Mouse (Mus musculus): ENCODE measurements at regions not wholly inside any gene's neighbourhood (a gene's known extent, or its start where the extent isn't known, plus 50 kb on each side); places are given as distances from the start of the nearest gene placed in this dataset.

- 89% methylated on average over 4 of the region's 4 CpGs for WGBS
- Histone ChIP-seq H3K27ac (no peak overlapping the region), H3K27me3 (ENCODE audit: poor library complexity, severe bottlenecking) (no peaks in the 10 kb centered on the region), H3K4me3 (no peak overlapping the region), H3K4me1 (0 out of 2 replicates have a peak, but pooled peaks cover 4% of the 10 kb centered on the region), H3K36me3 (replicated peaks) (no peaks in the 10 kb centered on the region), H3K9me3 (no peaks in the 10 kb centered on the region)
- no peak for DNase-seq (ENCODE audit: extremely low spot score, low spot score)
Measured at GRCm38 (mm10) chr12:95937705-95938104, 245.7 kb downstream of the Flrt2 start.

DNA sequence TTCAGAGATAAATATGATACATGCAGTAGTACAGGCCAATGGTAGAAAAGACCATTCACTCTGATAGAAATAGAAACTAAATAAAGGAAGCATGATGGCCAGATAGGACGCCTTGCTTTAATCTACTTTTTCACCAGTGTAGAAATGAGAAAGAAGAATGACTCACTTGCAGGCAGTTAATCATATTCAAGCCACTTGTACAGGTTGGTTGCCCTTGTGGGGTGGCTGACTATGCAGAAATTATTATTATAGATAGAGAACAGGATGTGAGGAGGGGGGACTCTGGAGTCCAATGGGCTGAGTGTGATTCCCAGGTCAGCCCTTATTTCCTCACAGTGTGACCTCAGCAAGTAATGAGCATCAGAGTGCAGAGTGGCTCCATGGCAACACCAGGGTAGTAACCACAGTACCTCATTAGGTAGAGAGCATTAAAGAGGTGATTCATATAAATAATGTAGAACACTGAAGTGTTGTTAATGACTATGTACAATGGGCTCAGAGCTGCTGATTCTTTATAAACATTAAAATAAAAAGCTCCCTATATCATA is 248.5 kb downstream of the Flrt2 start:
- H3K27me3 ChIP-seq (ENCODE audit: poor library complexity, severe bottlenecking), result no peaks in the 10 kb centered on the region
- WGBS, result 76% methylated on average over 1 of the region's 1 CpGs
- no peak overlapping the region for H3K27ac ChIP-seq
- H3K9me3 ChIP-seq, result no peaks in the 10 kb centered on the region
- 0 out of 2 replicates have a peak, but pooled peaks cover 4% of the 10 kb centered on the region for H3K4me1 ChIP-seq
- H3K4me3 ChIP-seq, result no peak overlapping the region
- DNase-seq (ENCODE audit: extremely low spot score, low spot score), result no peak
- no peaks in the 10 kb centered on the region for H3K36me3 ChIP-seq (replicated peaks)

DNA sequence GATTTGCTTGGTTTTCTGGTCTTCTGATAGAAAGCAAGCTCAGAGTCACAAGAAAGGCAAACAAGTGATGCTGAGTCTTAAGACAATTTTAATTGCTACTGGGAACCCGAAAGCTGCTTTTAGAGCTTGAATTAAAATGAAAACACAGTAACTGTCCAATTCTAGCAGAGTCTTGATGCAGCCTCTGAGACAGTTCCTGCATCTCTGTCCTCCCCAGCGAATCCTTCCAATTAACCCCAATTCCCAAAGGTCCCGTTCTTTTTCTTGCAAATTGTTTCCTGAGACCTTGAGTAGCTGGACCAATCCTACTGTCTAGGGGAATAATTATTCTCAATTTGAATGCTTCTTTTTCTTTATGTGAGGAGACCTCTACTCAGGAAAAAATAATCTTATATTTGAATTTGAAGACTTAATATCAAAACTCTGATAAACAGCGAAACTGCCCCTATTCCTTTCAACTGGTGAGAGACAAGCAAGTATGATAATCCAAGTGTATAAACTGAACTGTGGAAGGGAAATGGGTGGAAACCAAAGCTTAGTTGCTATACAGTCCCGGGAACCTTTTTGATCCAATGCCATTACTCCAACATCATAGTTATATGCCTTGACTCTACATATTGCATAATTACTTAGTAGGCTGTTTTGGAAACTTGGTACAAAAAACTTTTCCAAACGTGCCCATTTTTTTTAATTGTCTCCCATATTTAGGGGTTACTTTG is 267.9 kb downstream of the Flrt2 start:
- no peak overlapping the region for H3K4me3 ChIP-seq
- DNase-seq (ENCODE audit: extremely low spot score, low spot score), result no peak
- no peaks in the 10 kb centered on the region for H3K36me3 ChIP-seq (replicated peaks)
- peaks cover 54% of the 10 kb centered on the region for H3K27me3 ChIP-seq (ENCODE audit: poor library complexity, severe bottlenecking)
- H3K27ac ChIP-seq, result no peak overlapping the region
- WGBS, result 29% methylated on average over 6 of the region's 6 CpGs
- H3K9me3 ChIP-seq, result no peaks in the 10 kb centered on the region
- H3K4me1 ChIP-seq, result peaks cover 31% of the 10 kb centered on the region

- Histone ChIP-seq H3K36me3 (replicated peaks) (no peaks in the 10 kb centered on the region), H3K4me1 (peaks cover 31% of the 10 kb centered on the region), H3K27ac (no peak overlapping the region), H3K9me3 (no peaks in the 10 kb centered on the region), H3K27me3 (ENCODE audit: poor library complexity, severe bottlenecking) (peaks cover 54% of the 10 kb centered on the region), H3K4me3 (no peak overlapping the region)
- peak; percentile 50 for DNase-seq (ENCODE audit: extremely low spot score, low spot score)
- WGBS, result 6% methylated on average over 3 of the region's 3 CpGs
Measured at GRCm38 (mm10) chr12:95960505-95960871, 268.5 kb downstream of the Flrt2 start.

DNA sequence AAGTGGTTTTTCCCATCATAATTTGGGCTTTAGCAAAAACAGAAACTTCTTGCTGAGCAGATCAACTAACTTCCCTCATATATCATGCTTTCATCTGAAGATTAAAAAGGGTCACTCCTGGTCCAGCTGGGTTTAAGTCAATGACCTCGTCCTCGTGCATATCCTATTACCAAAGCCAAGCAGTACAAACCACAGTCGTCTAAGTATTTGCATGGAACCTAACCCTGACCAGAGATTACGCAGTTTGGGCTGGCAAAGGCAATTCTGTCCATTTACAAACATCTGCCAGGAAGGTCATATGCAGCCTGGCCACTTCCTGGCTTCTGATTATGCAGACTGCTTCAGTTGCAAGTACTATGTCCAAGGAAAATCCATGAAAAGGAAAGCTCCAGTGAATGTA is 270.8 kb downstream of the Flrt2 start:
- Histone ChIP-seq H3K27ac (no peak overlapping the region), H3K4me3 (no peak overlapping the region), H3K9me3 (no peaks in the 10 kb centered on the region), H3K4me1 (peaks cover 31% of the 10 kb centered on the region), H3K27me3 (ENCODE audit: poor library complexity, severe bottlenecking) (peaks cover 38% of the 10 kb centered on the region), H3K36me3 (replicated peaks) (no peaks in the 10 kb centered on the region)
- WGBS, result 59% methylated on average over 4 of the region's 4 CpGs
- no peak for DNase-seq (ENCODE audit: extremely low spot score, low spot score)

GRCm38 (mm10) chr12:95988669-95989288 is 296.8 kb downstream of the Flrt2 start:
- Histone ChIP-seq H3K36me3 (replicated peaks) (no peaks in the 10 kb centered on the region), H3K27me3 (ENCODE audit: poor library complexity, severe bottlenecking) (no peaks in the 10 kb centered on the region), H3K27ac (no peak overlapping the region), H3K4me3 (no peak overlapping the region), H3K4me1 (no peaks in the 10 kb centered on the region), H3K9me3 (no peaks in the 10 kb centered on the region)
- no peak for DNase-seq (ENCODE audit: extremely low spot score, low spot score)
- 84% methylated on average over 5 of the region's 5 CpGs for WGBS

DNA sequence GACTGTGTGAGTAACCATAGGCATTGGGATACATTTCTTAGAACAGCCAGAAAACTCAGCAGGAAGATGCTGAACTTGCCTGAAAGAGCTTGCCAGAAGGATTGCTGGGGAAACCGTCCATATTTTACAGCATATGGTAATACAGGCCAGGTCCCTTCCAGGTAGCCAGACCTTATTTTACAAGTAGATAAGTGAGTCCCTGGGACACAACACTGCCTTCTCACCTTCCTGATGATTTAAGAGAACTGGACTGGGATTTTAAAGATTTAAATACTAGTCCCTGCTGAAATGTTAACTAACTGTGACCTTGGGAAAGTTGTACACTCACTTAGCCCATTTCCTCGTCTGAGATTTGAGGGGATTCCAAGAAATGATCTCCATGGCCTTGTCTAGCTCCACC is 302.9 kb downstream of the Flrt2 start:
- Histone ChIP-seq H3K36me3 (replicated peaks) (no peaks in the 10 kb centered on the region), H3K27ac (no peak overlapping the region), H3K27me3 (ENCODE audit: poor library complexity, severe bottlenecking) (no peaks in the 10 kb centered on the region), H3K4me3 (no peak overlapping the region), H3K9me3 (no peaks in the 10 kb centered on the region), H3K4me1 (no peaks in the 10 kb centered on the region)
- WGBS, result 78% methylated on average over 2 of the region's 2 CpGs
- DNase-seq (ENCODE audit: extremely low spot score, low spot score), result no peak

DNA sequence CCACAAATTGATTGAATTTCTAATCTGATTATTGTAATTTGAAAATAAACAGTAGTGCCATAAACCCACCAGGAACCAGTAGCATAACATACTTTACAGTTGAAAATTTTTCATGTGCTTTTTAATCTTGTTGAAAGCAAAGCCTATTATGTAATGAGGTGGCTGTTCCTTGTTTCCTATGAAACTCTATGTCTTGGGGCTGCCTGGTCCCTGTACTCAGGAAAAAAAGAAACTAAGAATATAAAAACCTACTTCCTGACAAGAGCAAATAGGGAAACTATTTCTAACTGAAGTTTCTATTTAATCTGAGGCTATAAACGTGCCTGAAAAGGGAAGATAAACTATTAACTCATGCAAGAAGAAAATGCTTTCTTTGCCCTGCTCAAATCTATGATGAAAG is 338.2 kb downstream of the Flrt2 start:
- 62% methylated on average over 1 of the region's 1 CpGs for WGBS
- DNase-seq (ENCODE audit: extremely low spot score, low spot score), result no peak
- Histone ChIP-seq H3K9me3 (no peaks in the 10 kb centered on the region), H3K27me3 (ENCODE audit: poor library complexity, severe bottlenecking) (no peaks in the 10 kb centered on the region), H3K4me3 (no peak overlapping the region), H3K36me3 (replicated peaks) (no peaks in the 10 kb centered on the region), H3K27ac (no peak overlapping the region), H3K4me1 (no peaks in the 10 kb centered on the region)

DNA sequence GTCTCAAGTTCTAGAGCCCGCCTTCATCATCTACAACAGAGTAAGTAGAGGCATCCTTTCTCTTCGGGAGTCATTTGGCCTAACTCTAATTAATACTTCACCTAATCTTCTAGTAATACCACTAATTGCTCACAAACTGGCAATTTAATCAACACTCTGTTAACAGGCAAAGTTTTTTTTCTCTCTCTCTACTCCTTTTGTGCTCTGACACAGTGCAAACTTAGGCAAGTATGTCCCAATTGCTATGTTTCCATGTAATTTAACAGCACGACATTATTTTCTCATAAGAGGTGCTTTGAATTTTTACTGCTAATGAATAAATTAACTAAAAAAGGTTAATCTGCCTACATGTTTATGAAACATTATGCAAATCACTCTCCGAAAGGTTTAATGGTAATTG is 383.3 kb downstream of the Flrt2 start:
- WGBS, result 77% methylated on average over 4 of the region's 4 CpGs
- DNase-seq (ENCODE audit: extremely low spot score, low spot score), result no peak
- Histone ChIP-seq H3K27ac (no peak overlapping the region), H3K9me3 (no peaks in the 10 kb centered on the region), H3K27me3 (ENCODE audit: poor library complexity, severe bottlenecking) (no peaks in the 10 kb centered on the region), H3K4me1 (no peaks in the 10 kb centered on the region), H3K4me3 (no peak overlapping the region), H3K36me3 (replicated peaks) (no peaks in the 10 kb centered on the region)

DNA sequence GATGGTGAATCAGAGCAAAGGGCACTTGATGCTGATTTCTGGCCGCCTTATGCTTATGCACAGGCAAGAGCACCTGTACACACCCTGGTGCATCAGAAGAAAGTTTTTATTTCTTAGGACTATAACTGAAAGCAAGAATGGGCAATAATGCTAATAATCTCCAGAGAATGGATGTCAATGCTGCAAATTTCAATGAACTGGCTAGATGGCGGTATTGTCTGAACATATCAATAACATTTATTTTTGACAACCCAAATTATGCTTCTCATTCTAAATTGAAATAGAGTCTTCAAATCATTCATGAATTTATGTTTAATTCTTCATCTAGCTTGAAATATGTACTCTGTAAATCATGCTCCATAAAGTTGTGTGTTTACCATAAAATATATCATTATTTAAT is 399.0 kb downstream of the Flrt2 start:
- H3K27me3 ChIP-seq (ENCODE audit: poor library complexity, severe bottlenecking), result no peaks in the 10 kb centered on the region
- H3K27ac ChIP-seq, result no peak overlapping the region
- WGBS, result 92% methylated on average over 2 of the region's 2 CpGs
- no peaks in the 10 kb centered on the region for H3K36me3 ChIP-seq (replicated peaks)
- H3K9me3 ChIP-seq, result no peaks in the 10 kb centered on the region
- no peak for DNase-seq (ENCODE audit: extremely low spot score, low spot score)
- no peak overlapping the region for H3K4me3 ChIP-seq
- no peaks in the 10 kb centered on the region for H3K4me1 ChIP-seq

DNA sequence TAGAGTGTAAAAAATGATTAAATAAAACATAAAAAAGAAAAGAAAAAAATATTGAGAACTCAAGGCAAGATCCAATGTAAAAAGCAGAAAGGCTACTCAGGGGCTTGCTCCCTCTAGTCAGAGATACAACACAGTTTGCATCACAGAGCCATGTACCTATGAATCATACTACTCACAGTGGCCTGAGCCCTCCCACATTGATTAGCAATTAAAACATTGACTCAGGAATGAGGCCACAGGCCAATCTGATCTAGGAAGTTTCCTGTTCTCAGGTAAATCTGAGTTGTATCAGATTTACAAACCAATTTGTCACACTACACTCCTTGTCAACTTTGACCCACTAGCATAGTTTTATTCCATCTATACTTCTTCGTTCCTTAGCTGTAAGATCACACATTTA is 414.2 kb downstream of the Flrt2 start:
- Histone ChIP-seq H3K4me3 (no peak overlapping the region), H3K27ac (no peak overlapping the region), H3K27me3 (ENCODE audit: poor library complexity, severe bottlenecking) (no peaks in the 10 kb centered on the region), H3K36me3 (replicated peaks) (no peaks in the 10 kb centered on the region), H3K4me1 (no peaks in the 10 kb centered on the region), H3K9me3 (no peaks in the 10 kb centered on the region)
- no peak for DNase-seq (ENCODE audit: extremely low spot score, low spot score)
- WGBS, result 89% methylated on average over 1 of the region's 1 CpGs

DNA sequence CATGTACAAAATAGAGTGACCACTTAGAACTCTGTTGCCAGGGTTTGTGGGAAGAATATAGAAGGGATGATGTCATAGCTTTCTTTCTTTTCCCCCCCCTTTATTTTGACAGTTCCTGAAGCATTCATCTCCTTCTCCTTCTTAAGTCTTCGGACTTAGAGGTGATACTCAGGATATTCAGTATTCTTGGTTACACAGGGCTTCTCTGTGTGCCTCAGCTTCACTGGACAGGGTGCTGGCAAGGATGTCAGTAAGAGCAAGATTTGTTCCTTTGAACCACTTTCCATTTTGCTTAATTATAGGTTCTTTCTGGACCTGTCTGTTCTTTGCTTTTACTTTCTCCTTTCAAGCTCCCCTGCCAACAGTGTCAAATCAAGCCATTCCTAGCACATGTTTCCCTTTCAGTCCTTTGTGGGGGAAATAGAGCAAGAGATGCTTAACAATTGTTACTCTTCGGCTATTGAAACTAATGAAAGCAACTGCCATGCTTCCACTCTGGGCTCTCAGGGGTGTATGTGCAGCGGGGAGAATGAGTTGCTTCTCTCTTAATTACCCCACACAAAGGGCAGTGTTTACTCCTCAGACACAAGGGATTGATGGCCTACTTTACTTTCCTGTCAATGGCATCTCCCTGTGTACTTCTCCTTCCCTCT is 422.8 kb downstream of the Flrt2 start:
- Histone ChIP-seq H3K4me1 (peaks cover 8% of the 10 kb centered on the region), H3K36me3 (replicated peaks) (no peaks in the 10 kb centered on the region), H3K27me3 (ENCODE audit: poor library complexity, severe bottlenecking) (peaks cover 6% of the 10 kb centered on the region; the same call in 1 of the 2 replicates), H3K9me3 (no peaks in the 10 kb centered on the region), H3K4me3 (no peak overlapping the region), H3K27ac (no peak overlapping the region)
- 27% methylated on average over 3 of the region's 3 CpGs for WGBS
- no peak for DNase-seq (ENCODE audit: extremely low spot score, low spot score)

GRCm38 (mm10) chr12:96117553-96117952 is 425.5 kb downstream of the Flrt2 start:
- H3K27ac ChIP-seq, result no peak overlapping the region
- WGBS, result 88% methylated on average over 3 of the region's 3 CpGs
- H3K4me3 ChIP-seq, result no peak overlapping the region
- H3K4me1 ChIP-seq, result peaks cover 8% of the 10 kb centered on the region
- DNase-seq (ENCODE audit: extremely low spot score, low spot score), result no peak
- peaks cover 6% of the 10 kb centered on the region; the same call in 1 of the 2 replicates for H3K27me3 ChIP-seq (ENCODE audit: poor library complexity, severe bottlenecking)
- H3K36me3 ChIP-seq (replicated peaks), result no peaks in the 10 kb centered on the region
- H3K9me3 ChIP-seq, result no peaks in the 10 kb centered on the region
